Mouse (Mus musculus) frontal cortex, postnatal 25 days (tissue): ENCODE data around the gene Ahnak2.
A peak's percentile ranks its signal among the peaks of the same experiment; 100 is the strongest.

Experiments
- DNase-seq, 2 experiments: peaks; one replicate each; pipeline ENCODE4 v3.0.0; 2022; ENCODE audit warnings: low spot score in 2 of 2

Gene Ahnak2

DNA sequence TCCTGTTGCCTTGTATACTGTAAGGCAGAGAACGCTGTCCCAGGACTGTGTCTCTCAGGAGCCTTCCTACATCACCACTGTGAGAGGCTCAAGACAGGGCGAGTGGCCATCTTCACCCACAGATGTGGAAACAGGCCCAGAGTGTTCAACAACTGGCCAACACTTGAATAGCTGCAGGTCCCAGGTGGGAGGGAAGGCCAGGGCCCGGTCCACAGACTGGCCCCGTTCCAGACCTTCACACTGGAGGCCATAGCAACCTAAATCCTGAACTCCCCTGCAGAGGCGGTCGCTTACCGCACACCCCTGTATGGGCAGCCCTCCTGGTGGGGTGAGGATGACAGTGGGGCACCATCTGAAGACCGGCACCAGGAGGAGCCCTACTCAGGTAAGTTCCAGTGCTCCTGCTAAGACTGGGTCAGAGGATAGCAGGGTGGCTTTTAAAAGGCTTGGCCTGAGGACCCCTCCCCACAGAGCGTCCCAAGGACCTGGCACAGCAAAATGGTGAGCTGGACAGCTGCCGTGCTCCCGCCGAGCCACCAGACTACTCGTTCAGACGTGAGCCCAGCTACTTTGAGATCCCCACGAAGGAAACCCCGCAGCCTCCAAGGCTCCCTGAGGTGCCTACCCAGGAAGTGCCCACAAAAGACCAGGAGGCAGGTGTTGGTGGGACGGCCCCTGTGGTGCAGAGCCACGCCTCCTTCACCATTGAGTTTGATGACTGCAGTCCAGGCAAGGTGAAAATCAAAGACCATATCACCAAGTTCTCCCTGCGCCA is 67.4 kb downstream of the Ahnak2 start:
- no peak for DNase-seq

DNA sequence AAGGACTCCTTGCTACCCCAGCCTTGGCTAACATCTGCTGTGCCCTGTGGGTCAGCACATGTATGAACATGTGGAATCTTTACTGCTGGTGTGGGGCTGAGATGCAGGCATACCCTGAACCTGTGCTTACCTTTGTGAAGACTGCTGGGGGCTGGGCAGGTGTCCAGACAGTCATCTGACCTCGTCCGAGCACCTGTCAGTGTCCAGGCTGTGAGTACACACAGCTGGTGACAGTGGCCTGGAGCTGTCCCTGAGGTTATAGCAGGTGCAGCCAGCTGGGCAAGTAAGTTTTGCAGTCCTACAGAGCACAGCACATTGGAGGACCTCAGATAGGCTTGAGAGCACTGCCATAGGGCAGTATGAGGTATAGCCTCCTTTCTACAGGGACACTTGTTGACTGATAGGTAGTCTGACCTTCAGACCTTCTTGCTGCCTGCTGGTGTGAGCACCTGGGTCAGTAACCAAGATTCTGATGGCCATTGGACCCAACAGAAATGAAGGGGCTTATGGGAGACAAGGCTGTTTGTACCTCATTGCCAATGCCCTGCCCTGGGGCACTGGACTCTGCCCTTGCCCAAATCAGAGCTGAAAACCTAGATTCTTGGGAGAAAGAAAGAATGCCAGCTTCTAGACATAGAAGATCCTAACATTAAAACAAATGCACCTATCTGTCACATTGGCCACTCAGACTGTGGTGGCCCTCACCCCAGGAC is 68.2 kb downstream of the Ahnak2 start:
- DNase-seq: no peak

DNA sequence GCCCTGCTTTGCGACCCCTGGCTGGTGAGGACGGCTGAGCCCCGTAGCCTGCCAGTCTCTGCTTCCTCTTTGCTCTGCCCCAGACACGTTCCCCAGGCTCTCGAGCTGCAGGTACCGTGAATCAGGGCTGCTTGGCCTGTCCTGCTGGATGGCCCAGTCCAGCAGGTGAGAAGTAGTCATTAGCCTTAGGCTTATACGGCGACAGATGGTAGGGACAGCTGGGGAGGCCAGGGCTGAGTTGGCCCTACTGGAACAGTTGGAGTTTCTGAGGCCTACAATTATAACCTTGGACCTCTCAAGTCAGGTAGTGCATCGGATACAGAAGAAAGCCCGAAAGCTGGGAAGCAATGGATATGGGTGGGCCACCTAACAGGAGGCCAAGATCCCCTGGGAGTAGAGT is 69.9 kb downstream of the Ahnak2 start:
- DNase-seq: no peak

DNA sequence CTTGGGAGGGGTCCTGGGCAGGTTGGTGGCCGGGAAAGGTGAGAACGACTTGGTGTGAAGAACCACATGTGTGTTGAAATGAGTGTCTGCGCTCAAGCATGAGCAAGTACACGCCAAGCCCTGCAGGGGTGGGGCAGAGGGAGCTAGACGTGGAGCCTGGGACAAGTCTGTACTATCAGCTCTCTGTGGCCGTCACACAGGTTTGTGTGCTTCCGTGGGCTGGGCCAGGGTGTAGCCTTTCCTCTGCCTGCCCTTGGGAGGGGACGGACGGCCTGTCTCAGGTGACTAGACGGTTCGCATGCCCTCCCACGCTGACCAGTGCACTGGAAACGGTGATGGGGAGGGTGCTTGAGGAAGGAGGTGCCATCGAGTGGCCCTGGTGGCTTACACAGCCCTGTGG is 71.6 kb downstream of the Ahnak2 start:
- no peak for DNase-seq

DNA sequence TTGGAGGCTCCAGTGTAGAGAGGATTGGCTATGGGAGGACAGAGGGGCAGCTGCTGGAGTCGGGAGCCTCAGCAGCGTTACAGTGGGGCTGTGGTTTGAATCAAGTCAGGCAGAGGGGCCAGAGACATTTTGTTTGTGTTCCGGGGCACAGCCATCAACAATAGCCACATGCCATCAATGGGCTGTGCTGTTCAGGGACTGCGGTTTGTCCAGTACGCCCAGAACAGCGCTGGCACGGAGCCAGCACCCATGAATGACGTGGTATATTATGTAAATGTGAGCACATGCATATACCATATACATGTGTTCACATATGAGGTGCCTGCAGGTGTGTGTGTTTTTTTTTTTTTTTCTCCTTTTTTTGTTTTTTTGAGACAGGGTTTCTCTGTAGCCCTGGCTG is 74.7 kb downstream of the Ahnak2 start:
- DNase-seq: no peak

DNA sequence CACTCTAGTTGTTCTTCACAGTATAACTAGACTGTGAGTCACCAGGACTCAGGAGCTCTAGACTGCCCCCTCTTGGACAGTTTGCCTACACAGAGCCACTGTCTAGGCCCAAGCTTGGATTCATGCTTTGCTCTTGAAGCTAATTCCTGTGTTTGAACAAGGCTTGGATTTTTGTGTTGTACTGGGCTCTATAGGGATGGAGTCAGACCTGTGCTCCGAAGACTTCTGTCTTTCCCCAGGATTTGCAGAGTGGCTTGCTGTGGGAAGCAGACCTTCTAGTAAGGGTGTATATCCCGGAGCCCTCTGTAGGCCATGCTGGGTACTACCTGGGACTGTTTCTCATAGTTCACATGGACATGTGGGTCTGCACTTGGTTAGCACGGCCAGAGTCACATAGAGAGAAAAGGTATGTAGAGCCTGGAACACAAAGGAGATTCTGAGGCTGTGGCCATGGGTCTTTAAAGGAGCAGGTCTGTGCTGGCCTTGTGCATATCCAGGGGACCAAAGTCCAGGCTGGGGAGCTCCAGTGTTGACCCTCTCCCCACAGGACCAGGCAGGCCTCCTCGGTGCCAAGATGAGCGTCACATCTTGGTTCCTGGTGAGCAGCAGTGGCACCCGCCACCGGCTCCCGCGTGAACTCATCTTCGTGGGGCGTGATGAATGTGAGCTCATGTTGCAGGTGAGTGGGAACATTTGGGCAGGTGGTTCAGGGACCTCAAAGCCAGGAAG is 78.2 kb downstream of the Ahnak2 start:
- DNase-seq: peak; percentile 62 to 64

DNA sequence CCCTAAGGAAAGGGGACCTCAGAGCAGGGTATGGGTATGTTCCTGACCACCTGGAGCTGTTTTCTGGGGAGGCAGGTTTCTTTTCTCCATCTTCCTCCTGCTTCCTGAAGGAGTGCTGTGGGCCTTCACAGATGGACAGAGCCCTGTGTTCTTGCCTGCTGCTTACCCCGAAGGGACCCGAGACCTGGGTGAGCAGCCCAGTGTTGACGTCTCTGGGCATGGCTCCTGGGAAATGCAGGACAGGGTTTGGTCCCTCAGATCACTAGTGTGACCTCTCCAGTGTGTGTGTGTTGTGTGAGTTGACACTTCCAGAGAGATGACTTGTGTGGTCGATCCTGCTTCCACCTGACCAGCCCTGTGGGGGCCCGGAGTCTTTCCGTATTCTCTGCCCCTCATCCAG is 79.0 kb downstream of the Ahnak2 start:
- no peak for DNase-seq

DNA sequence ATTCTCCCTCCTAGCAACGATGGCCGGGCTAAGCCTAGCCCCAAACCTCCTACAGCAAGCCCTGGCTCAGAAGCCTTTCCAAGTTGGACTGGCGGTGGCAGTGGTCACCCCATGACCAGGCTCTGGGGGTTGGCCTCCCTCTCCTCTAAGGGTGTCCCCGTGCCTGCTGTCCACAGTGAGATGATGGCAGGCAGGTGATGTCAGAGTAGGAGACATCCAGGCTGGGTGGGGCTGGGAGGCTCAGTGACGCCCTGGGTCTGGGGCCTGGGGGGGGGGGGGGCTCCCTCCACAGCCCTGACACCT is 79.5 kb downstream of the Ahnak2 start:
- DNase-seq: no peak

DNA sequence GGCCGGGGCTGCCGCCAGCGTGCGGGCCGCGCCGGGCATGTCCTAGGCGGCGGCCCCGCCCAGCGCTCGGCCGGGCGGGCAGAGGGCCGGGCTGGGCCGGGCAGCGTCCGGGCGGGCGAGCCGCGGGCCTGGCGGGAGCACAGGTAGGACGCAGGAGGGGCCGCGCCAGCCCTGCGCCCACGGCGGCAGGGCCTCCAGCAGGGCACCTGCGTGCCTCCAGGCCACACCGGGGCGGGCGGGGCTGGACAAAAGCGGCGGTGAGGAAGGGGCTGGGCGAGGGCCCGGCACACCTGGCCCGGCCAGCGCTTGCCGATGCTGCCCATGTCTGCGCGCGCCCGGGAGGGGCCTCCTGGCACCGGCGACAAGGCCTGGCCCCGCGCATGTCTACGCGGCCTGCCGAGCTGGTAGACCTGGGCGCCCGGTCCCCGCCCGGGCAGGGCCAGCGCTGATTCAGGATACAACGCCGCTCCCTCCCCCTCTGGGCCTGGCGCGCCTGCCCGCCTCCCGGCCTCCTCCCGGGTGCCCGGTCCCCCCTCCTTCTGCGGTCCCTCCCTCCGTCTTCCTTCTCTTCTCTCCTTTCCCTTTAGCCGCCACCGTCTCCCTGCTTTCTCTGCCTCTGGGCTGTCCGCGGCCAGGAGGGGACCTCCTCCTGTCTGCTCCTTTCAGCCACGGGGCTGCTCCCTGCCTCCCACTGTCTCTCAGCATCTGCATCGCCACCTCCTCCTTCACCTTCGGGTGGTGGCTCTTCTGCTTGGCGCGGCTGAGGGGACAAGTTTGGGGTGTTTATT is 80.0 kb downstream of the Ahnak2 start:
- no peak for DNase-seq
